Mouse (Mus musculus) heart, adult 8-10 months (tissue): ENCODE data around the gene Hypk. TPM values are rescaled to one million over a fixed set of nuclear protein-coding genes. Genes with fewer than 3 reads are reported as not detected.

Experiments used
- DNase-seq: peaks from one replicate; pipeline ENCODE4 v3.0.0; 2022; ENCODE audit warnings: low spot score
- microRNA-seq: library from miRNA; unstranded; fragments of <30 nt; microRNA quantifications from one replicate; pipeline ENCODE4 v1.2.0, GENCODE M21; 2022
- total RNA-seq, 4 experiments: library from RNA; stranded (reverse); gene quantifications; 2 replicates each; pipeline ENCODE4 v1.2.4; 2022

Gene Hypk
- total RNA-seq, 4 experiments from 2014 or later, result 18.2 to 25.0 (median 22.6) TPM

GRCm38 (mm10) chr2:121505942-121506882 lies 53.1 kb downstream of the Hypk start, which contains the start of the genes Mfap1a and Wdr76:
Mfap1a (minus strand) TSS chr2:121506665.
Wdr76 (plus strand) TSS chr2:121506723.
- peak; percentile 92 for DNase-seq

- DNase-seq, result no peak
These were observed 54.3 kb downstream of the Hypk start for GRCm38 (mm10) chr2:121507173-121507950.

- DNase-seq, result no peak
These were observed 54.9 kb downstream of the Hypk start for GRCm38 (mm10) chr2:121507951-121508330.

Small RNA genes lying within 50 kb of the gene (microRNA-seq; reads per million reads assigned to microRNA genes)
- not detected for gene Gm22953

Other genes with a start within 250 kb of the Hypk start
- gene Trp53bp1, start 181.9 kb upstream of the Hypk start, total RNA-seq, result 10 to 100 TPM; 30.3 to 39.2 (median 33.5) TPM
- gene Map1a, start 163.7 kb upstream of the Hypk start, total RNA-seq, result 1 to 10 TPM; 4.7 to 6.0 (median 5.2) TPM
- 100 to 1,000 TPM in 3 of 4 experiments, 10 to 100 TPM in 1; 88.4 to 110 (median 104) TPM for gene Ppip5k1, start 97.9 kb upstream of the Hypk start, total RNA-seq
- 1 to 10 TPM; 1.3 to 2.9 (median 2.2) TPM for gene Ckmt1, start 95.6 kb upstream of the Hypk start, total RNA-seq
- under 1 TPM in 1 of 4 experiments, not detected in 3; 0.09 TPM for gene Strc, start 66.1 kb upstream of the Hypk start, total RNA-seq
- 100 to 1,000 TPM; 104 to 129 (median 126) TPM for gene Pdia3, start 39.5 kb upstream of the Hypk start, total RNA-seq
- 1 to 10 TPM; 2.9 to 4.7 (median 3.2) TPM for gene Catsper2, start 39.5 kb upstream of the Hypk start, total RNA-seq
- gene Ell3, start 9.0 kb upstream of the Hypk start, total RNA-seq, result under 1 TPM in 1 of 4 experiments, not detected in 3; 0.34 TPM
- 100 to 1,000 TPM; 360 to 469 (median 411) TPM for gene Serf2, start 4.1 kb upstream of the Hypk start, total RNA-seq
- gene Serinc4, start 3.5 kb downstream of the Hypk start, total RNA-seq, result under 1 TPM in 2 of 4 experiments, not detected in 2; 0.13 to 0.17 TPM
- gene Mfap1b, start 20.8 kb downstream of the Hypk start, total RNA-seq, result 10 to 100 TPM; 28.3 to 37.4 (median 32.5) TPM
- 10 to 100 TPM; 29.5 to 36.4 (median 32.8) TPM for gene Mfap1a, start 53.4 kb downstream of the Hypk start, total RNA-seq
- gene Wdr76, start 53.4 kb downstream of the Hypk start, total RNA-seq, result 1 to 10 TPM; 2.1 to 3.2 (median 3.0) TPM